Mouse (Mus musculus): ENCODE measurements around the gene Zfp637. TPM values are rescaled to one million over a fixed set of nuclear protein-coding genes. Genes with fewer than 3 reads are reported as not detected.

Zfp637 gene
- total RNA-seq (2023) = 10 to 100 TPM; 16.3 to 19.0 TPM

GRCm38 (mm10) chr6:117840686-117841510, at the start of gene Zfp637:
Gene Zfp637, plus strand, starts transcription at chr6:117841180.

DNA sequence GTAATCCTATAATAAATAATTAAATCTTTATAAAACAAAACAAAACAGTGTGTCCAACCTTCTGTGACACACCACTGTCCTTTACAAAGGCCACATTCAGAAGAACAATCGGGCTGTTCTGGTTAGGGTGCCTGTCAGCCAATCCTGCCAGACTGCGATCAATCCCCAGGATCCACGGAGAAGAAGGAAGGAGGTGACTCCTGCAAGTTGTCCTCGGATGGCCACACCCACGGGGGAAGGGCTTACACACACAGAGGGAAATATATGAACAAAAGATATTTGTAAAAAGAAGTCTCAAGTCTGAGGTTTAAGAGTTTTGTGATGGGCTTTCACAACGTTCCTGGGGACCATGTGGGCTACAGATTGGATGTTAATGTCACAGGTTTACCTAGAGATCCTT, 20.9 kb downstream of the Zfp637 start, which contains the start of gene Zfp239:
Gene Zfp239 (plus strand): TSS at position 253 of the 400 bp plus-strand sequence.

Other genes starting within 250 kb of the Zfp637 start
- gene Zfp239, start 20.9 kb downstream of the Zfp637 start, total RNA-seq (2023) = 1 to 10 TPM; 3.6 to 4.5 TPM
- gene Hnrnpf, start 59.1 kb downstream of the Zfp637 start, total RNA-seq (2023) = 100 to 1,000 TPM; 671 to 759 TPM
- gene Fxyd4, start 96.5 kb downstream of the Zfp637 start, total RNA-seq (2023) = under 1 TPM in 1 of 2 experiments, not detected in 1; 0.96 TPM
- gene Rasgef1a, start 170.3 kb downstream of the Zfp637 start, total RNA-seq (2023) = under 1 TPM; 0.30 to 0.49 TPM

Data from B cell, adult 67 days (primary cell).